Mouse (Mus musculus): Measurements from ENCODE around the gene Arl15.

DNA sequence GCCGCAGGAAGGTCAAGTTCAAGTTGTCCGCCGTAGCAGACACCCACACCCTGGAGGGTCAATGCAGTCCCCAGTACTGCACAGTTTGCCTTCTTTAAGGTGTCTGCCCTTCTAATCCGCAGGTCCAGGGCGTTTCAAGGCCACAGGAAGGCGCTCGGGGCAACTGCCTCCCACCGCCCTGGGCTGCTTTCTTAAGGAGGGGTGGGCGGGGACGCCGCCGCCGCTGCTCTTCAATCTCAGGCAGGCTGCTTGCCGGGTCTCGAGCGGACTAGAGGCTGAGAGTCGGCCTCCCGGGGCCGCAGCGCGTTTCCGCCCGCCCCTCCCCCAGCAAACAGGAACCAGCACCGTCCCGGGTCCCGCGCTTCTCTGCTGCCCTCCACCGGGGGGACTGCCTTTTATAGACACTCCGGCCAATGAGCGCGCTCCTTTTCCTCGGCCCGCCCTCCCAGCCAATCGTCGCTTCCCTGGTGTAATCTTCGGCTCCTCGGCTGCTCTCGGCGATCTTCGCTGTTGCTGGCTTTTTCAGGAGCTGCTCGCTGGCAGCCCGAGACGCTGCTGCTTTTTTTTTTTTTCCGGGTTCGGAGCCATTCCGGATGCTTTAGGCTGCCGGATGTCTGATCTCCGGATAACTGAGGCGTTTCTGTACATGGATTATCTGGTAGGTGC lies at the start of gene Arl15:
- TF ChIP-seq CTCF (IDR thresholded peaks at IDR 0.05; ENCODE audit: low read depth) (peak; percentile 71), EP300 (IDR thresholded peaks at IDR 0.05; ENCODE audit: low read depth) (0 out of 2 replicates have a peak, but pooled peaks have one; percentile 15)
